Mouse (Mus musculus): ENCODE data around the gene Ap1m1. TPM values are rescaled to one million over a fixed set of nuclear protein-coding genes. Genes with fewer than 3 reads are reported as not detected.

Gene Ap1m1
- 68.1 and 79.4 TPM in 2 replicates for total RNA-seq (2021)
- long read RNA-seq, experiment 1, transcript Ap1m1-201 (12 exons, 2,084 nt), result major isoform, 112 of 138 reads
- long read RNA-seq, experiment 1, partial matches to known transcripts, result 11 of 138 reads
- long read RNA-seq, experiment 1, other reads (novel, unspliced or antisense), result 15 of 138 reads
- long read RNA-seq, experiment 2, transcript Ap1m1-201 (12 exons, 2,084 nt), result major isoform, 71 of 92 reads
- long read RNA-seq, experiment 2, partial matches to known transcripts, result 3 of 92 reads
- long read RNA-seq, experiment 2, other reads (novel, unspliced or antisense), result 18 of 92 reads

GRCm38 (mm10) chr8:72239499-72240402, at the start of gene Ap1m1:
Ap1m1 (plus strand) TSS chr8:72240018.
- DNase-seq, result peak; percentile 98

GRCm38 (mm10) chr8:72190215-72190539, 49.6 kb upstream of the Ap1m1 start:
- no peak for DNase-seq

- no peak for DNase-seq
Observed at GRCm38 (mm10) chr8:72192065-72192464, 47.8 kb upstream of the Ap1m1 start.

- no peak for DNase-seq
Observed at GRCm38 (mm10) chr8:72197997-72198396, 41.8 kb upstream of the Ap1m1 start.

- DNase-seq, result no peak
Observed at GRCm38 (mm10) chr8:72208582-72208981, 31.2 kb upstream of the Ap1m1 start.

- no peak for DNase-seq
Observed at GRCm38 (mm10) chr8:72210222-72210621, 29.6 kb upstream of the Ap1m1 start.

GRCm38 (mm10) chr8:72210710-72211109, 29.1 kb upstream of the Ap1m1 start:
- DNase-seq, result no peak

- no peak for DNase-seq
Observed at GRCm38 (mm10) chr8:72211846-72212245, 28.0 kb upstream of the Ap1m1 start.

GRCm38 (mm10) chr8:72212751-72213150, 27.1 kb upstream of the Ap1m1 start, which contains the start of gene Cib3:
Cib3 (minus strand) TSS chr8:72212837.
- no peak for DNase-seq

GRCm38 (mm10) chr8:72213536-72213935, 26.3 kb upstream of the Ap1m1 start, which contains the start of gene Gm11034:
Gm11034 (minus strand) TSS chr8:72213636.
- no peak for DNase-seq

GRCm38 (mm10) chr8:72215060-72215459, 24.8 kb upstream of the Ap1m1 start:
- peak; percentile 19 for DNase-seq

- no peak for DNase-seq
Observed at GRCm38 (mm10) chr8:72215871-72216270, 23.9 kb upstream of the Ap1m1 start.

- DNase-seq, result no peak
Observed at GRCm38 (mm10) chr8:72218781-72219540, 20.9 kb upstream of the Ap1m1 start.

GRCm38 (mm10) chr8:72219541-72220363, 20.1 kb upstream of the Ap1m1 start, which contains the start of gene Fam32a:
Fam32a (plus strand) TSS chr8:72219730.
- peak; percentile 93 for DNase-seq

GRCm38 (mm10) chr8:72220758-72221157, 19.1 kb upstream of the Ap1m1 start:
- no peak for DNase-seq

- DNase-seq, result no peak
Observed at GRCm38 (mm10) chr8:72222656-72223055, 17.2 kb upstream of the Ap1m1 start.

- no peak for DNase-seq
Observed at GRCm38 (mm10) chr8:72240403-72240763, 565 bp downstream of the Ap1m1 start.

GRCm38 (mm10) chr8:72240951-72241350, 1.1 kb downstream of the Ap1m1 start:
- DNase-seq, result no peak

- DNase-seq, result peak; percentile 48
Observed at GRCm38 (mm10) chr8:72242226-72242625, 2.4 kb downstream of the Ap1m1 start.

GRCm38 (mm10) chr8:72244610-72245009, 4.8 kb downstream of the Ap1m1 start:
- no peak for DNase-seq

- peak; percentile 66 for DNase-seq
Observed at GRCm38 (mm10) chr8:72257171-72257901, 17.5 kb downstream of the Ap1m1 start.
